Mouse (Mus musculus) granulocyte monocyte progenitor cell, adult 5-6 weeks (primary cell): Measurements from ENCODE around the gene Rapgef3. TPM values are rescaled to one million over a fixed set of nuclear protein-coding genes. Genes with fewer than 3 reads are reported as not detected.

Experiments used
- ATAC-seq: replicated peaks from 2 replicates; pipeline ENCODE4 v1.8.0; 2016; ENCODE audit warnings: mild to moderate bottlenecking, moderate TSS enrichment, inconsistent platforms; ENCODE audit not compliant: poor library complexity, severe bottlenecking
- total RNA-seq, 2 experiments: library from RNA; stranded (forward) in 1 of 2; stranded (reverse) in 1 of 2; fragments of 200-712, 200-1000 nt in 1 of 2; fragments of >200 nt in 1 of 2; fragmentation: Nextera tagmentation in 1 of 2; gene quantifications; 2 replicates each; pipeline ENCODE4 v1.2.3; 2014 to 2017

Gene Rapgef3
- total RNA-seq (2014; fragmentation: Nextera tagmentation) (8.4 and 33.0 TPM in 2 replicates), total RNA-seq (2017) (11.9 and 19.1 TPM in 2 replicates)

DNA sequence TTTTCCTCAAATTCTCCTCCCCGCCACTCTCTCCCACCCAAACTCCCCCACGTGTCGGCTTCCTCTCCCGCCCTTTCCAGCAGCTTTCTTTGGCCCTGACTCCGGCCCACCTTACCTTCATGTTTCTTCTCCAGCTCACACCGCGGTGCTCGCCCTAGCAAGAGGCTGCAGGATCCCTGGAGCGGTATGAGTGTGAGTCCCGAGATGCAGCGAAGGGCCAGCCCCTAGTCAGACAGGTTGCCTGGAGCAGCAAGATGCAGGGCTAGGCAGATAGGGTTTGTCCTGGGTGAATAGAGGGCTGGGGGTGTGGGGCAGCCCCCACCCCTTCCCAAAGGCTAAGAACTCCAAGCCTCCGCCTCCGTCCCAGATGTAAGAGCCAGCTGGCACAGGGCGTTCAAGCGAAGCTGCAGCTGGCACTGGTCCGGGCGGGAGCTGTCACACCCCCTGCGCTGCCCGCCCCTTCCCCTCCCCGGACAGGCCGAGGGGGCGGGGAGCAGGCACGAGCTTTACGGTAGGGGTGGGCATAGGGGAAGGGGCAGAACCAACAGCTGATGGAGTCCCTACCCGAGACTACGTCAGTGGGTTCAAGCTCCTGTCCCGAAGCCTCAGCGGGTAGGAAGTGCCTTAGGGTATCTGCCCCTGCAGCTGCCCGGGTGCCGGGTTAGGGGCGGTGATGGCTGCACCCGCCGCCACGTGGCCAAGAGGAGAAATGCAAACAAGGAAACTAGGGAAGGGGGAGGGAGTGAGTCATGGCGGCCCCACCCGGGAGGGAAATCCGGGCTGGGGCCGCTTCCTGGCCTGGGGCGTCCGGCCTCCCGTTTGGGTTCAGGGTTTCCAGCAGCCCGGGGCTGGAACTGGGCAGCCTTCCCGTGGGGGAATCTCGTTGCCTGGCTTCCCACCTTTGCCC, at the start of gene Rapgef3:
Gene Rapgef3, minus strand, starts transcription at position 693 of the 907 bp plus-strand sequence.
- ATAC-seq = peak; percentile 88

- ATAC-seq = peak; percentile 69
Observed at GRCm38 (mm10) chr15:97816199-97816994, 48.6 kb upstream of the Rapgef3 start.

DNA sequence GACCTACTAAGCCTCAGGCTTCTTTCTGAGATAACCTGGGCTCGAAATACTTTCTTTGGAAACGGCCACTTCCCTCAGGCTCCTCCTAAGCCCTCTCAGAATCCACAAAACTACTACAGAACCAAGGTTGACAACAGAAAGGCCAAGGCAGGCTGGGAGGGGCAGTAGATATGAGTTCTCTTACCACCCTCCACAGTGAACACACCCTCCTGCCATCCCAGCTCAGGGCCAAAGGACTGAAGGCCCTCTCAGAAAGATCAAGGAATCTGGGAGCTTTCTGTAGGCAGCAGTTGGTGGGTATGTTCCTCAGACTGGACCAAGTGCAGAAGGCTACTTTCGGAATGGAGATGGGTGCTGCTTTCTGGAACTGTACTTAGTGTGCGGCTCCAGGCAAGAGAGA, 47.5 kb upstream of the Rapgef3 start:
- no peak for ATAC-seq

- ATAC-seq = no peak
Observed at GRCm38 (mm10) chr15:97814703-97815102, 46.9 kb upstream of the Rapgef3 start.

- ATAC-seq = no peak
Observed at GRCm38 (mm10) chr15:97813452-97814204, 45.9 kb upstream of the Rapgef3 start.

DNA sequence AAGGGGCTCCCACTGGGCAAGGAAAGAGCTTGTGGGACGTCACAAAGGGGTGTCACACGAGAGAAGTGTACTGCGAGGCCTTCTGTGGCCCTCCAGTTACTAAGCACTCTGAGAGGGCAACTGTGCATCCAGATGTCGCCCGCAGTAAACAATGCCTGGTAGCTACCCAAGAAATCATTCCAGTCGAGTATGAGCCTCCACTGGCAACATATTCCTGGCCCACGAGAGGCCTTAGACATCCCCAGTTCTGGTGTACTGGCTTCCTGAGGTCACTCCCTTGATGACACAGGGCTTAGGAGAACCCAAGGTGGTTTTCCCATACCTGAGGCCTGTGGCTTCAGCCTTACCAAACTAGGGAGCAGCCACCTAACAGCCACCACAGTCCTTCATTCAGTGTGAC, 45.1 kb upstream of the Rapgef3 start:
- ATAC-seq = no peak

- no peak for ATAC-seq
Observed at GRCm38 (mm10) chr15:97812126-97812525, 44.4 kb upstream of the Rapgef3 start.

- no peak for ATAC-seq
Observed at GRCm38 (mm10) chr15:97811307-97811706, 43.5 kb upstream of the Rapgef3 start.

DNA sequence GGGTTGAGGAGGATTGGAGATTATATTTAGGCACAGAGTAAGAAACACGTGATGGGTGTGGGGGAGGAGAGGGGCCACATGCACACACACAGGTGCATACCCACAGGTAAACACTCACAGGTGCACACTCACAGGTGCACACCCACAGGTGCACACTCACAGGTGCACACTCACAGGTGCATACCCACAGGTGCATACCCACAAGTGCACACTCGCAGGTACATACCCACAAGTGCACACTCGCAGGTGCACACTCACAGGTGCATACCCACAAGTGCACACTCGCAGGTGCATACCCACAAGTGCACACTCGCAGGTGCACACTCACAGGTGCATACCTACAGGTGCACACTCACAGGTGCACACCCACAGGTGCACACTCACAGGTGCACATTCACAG, 42.6 kb upstream of the Rapgef3 start:
- ATAC-seq = no peak

DNA sequence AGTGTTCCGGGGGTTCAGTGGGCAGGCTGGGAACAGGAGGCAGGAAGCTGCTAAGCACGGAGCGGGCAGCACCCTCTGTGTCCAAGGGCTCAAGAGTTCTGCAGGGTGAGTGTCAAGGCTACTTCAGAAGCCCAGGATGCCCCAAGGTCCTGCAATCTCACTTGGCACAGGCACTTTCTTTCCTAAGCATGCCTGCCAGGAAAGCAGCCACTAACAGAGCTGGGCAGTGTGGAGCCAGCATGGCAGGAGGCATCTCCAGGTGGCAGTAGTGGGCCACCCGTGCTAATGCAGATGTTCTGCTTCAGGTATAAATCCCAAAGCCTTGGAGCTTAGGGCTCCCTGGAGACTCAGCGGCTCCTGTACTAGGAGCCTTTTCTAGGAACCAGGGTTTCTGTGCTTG, 42.2 kb upstream of the Rapgef3 start:
- peak; percentile 41; the same call in 1 of the 2 replicates for ATAC-seq

- ATAC-seq = no peak
Observed at GRCm38 (mm10) chr15:97809206-97809605, 41.4 kb upstream of the Rapgef3 start.

DNA sequence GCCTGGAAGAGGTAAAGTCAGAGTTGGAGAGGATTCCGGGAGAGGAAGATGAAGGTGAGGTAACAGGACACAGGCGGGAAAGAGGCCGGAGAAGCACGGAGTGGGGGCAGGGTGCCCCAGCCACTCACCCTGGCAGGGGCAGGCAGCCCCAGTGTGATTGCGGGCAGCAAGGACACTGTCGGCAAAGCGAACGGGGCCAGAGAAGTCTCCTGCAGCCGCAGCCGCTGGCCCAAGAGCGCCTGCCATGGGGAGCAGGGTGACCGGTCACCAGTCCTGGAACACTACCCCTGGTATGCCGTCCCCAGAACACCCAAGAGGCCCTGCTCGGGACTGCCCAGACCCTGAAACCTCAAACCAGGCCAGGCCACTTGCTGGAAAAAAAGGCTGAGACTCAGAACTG, 40.8 kb upstream of the Rapgef3 start:
- ATAC-seq = no peak

DNA sequence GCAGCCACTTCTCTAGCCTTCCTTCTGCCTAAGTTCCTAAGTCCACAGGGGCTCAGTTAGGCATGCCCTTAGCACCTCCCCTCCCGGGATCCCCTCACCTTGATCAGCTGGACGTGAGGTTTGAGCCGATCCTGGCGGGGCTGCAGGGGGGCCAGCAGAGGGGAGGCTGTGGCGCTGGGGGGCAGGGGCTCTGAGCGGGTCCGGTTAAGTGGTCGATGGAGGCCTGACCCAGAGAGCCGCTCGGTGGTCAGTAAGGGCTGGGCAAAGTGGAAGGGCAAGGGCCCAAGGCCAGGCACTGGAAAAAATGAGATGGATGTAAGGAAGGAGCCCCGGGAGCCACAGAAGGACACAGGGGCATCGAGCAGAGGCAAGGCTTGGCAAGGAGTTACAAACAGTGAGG, 40.1 kb upstream of the Rapgef3 start:
- ATAC-seq = no peak

GRCm38 (mm10) chr15:97802575-97802974, 34.8 kb upstream of the Rapgef3 start:
- ATAC-seq = no peak

DNA sequence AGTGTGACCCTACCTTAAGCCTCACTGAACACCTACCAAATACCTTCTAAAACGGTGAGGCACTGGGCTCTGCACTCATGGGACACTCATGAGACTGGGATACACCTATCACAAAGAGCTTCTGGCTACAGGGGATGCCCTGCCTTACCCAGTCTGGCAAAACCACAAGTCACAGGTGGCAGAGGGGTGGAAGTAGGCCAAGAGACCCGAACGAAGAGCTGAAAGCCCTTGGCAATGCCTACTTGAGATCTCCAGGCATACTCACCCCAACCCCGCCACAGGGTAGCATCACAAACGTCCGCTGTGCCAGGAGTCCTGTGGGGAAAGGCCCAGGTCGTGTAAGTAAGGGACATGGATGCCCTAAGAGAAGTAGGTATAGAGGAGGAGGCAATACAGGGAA, 34.0 kb upstream of the Rapgef3 start:
- no peak for ATAC-seq

- no peak for ATAC-seq
Observed at GRCm38 (mm10) chr15:97800853-97801252, 33.1 kb upstream of the Rapgef3 start.

- ATAC-seq = no peak
Observed at GRCm38 (mm10) chr15:97799446-97799845, 31.7 kb upstream of the Rapgef3 start.

DNA sequence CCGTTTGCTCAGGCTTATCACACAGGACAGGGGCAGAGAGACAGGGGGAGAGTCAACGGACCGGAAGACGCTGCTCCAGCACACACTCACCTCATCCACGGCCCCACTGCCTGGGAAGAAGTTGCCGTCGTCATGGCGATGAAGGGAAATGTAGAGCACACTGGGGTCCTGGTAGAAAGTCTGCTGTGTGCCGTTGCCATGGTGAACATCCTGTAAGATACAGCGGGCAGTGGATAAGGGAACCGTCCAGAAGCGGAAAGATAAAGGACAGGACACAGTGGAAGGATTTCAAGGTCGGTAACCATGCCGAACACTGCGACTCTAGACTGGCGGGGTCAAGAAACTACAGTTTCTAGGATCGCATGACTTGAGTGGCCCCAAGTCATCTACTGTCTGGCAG, 30.4 kb upstream of the Rapgef3 start:
- ATAC-seq = no peak

GRCm38 (mm10) chr15:97796674-97797310, 29.0 kb upstream of the Rapgef3 start:
- ATAC-seq = no peak
